ENCODE assay signal across 7 mouse cellular contexts in genomic region chr11:101009046-101009887, GRCm38 (mm10). TPM values are rescaled to one million over a fixed set of nuclear protein-coding genes. Genes with fewer than 3 reads are reported as not detected.
DNase-seq lines count a peak whose midpoint lies in the region; ATAC-seq lines count a peak whose summit lies in the region.

TSS of gene Atp6v0a1 (plus strand) at chr11:101009452.

- H3K36me3 ChIP-seq in intestine, embryonic 15.5 days, result peaks cover 8% of the 10 kb centered on the region
- H3K36me3 ChIP-seq in midbrain, embryonic 10.5 days, result peaks cover 21% of the 10 kb centered on the region

- H3K4me1 ChIP-seq in intestine, embryonic 15.5 days (replicated peaks), result peaks cover 10% of the 10 kb centered on the region; the same call in 1 of the 2 replicates
- peaks cover 20% of the 10 kb centered on the region for H3K4me1 ChIP-seq in midbrain, embryonic 10.5 days

- under 1% methylated on average over 44 of the region's 44 CpGs for WGBS in intestine, embryonic 15.5 days
- WGBS in midbrain, embryonic 10.5 days, result under 1% methylated on average over 44 of the region's 44 CpGs

- H3K4me3 ChIP-seq in intestine, embryonic 15.5 days (replicated peaks), result peak within 1 kb of the TSS; percentile 65
- H3K4me3 ChIP-seq in midbrain, embryonic 10.5 days, result peak within 1 kb of the TSS; percentile 75

- intact Hi-C loops in gastrocnemius, postnatal 36 days (cut with DNase I), result no loop called here
- intact Hi-C loops in left cerebral cortex, postnatal 25 days (cut with DNase I), result no loop called here

- H3K4me2 ChIP-seq in intestine, embryonic 15.5 days (replicated peaks), result peak within 1 kb of the TSS; percentile 77

- H3K27ac ChIP-seq in intestine, embryonic 15.5 days, result peak within 1 kb of the TSS; percentile 71
- peak within 1 kb of the TSS; percentile 85 for H3K27ac ChIP-seq in midbrain, embryonic 10.5 days (replicated peaks)

- DNase-seq in adrenal gland, adult 2 months, result peak; percentile 98
- peak; percentile 93 for DNase-seq in embryo, embryonic 11.5 days (ENCODE audit: low read depth, low spot score)
- peak; percentile 96 to 97 for DNase-seq in gastrocnemius, postnatal 36 days
- DNase-seq in left cerebral cortex, postnatal 25 days (ENCODE audit: low spot score in 2 of 2), result peak; percentile 96 to 99
- peak; percentile 96 for DNase-seq in midbrain, embryonic 10.5 days (ENCODE audit: low spot score)
- peak; percentile 94 for DNase-seq in right cerebral cortex, postnatal 4 days

- peak within 1 kb of the TSS; percentile 79 for H3K9ac ChIP-seq in intestine, embryonic 15.5 days

- H3K9me3 ChIP-seq in intestine, embryonic 15.5 days, result no peaks in the 10 kb centered on the region
- H3K9me3 ChIP-seq in midbrain, embryonic 10.5 days (replicated peaks), result no peaks in the 10 kb centered on the region

- peak; percentile 99 for ATAC-seq in intestine, embryonic 15.5 days

- H3K27me3 ChIP-seq in intestine, embryonic 15.5 days (replicated peaks), result no peaks in the 10 kb centered on the region
- H3K27me3 ChIP-seq in midbrain, embryonic 10.5 days (ENCODE audit: low read depth, poor library complexity, severe bottlenecking), result no peaks in the 10 kb centered on the region

RNA-seq across cellular contexts. Expression of gene Atp6v0a1, which starts in this region (rescaled TPM):
- 100 to 1,000 TPM; 116 to 159 TPM for total RNA-seq in adrenal gland, adult 2 months (2021)
- 77.9 and 98.0 TPM in 2 replicates for polyA plus RNA-seq in adrenal gland, adult 2 months (2012; rRNA removed)
- total RNA-seq in gastrocnemius, postnatal 36 days (2021), result 10 to 100 TPM; 55.7 to 57.7 TPM
- 35.4 and 36.2 TPM in 2 replicates for polyA plus RNA-seq in intestine, embryonic 15.5 days (2015; fragmentation: Nextera tagmentation; extraction: Ambion mirVana)
- total RNA-seq in left cerebral cortex, postnatal 25 days (2021), result 100 to 1,000 TPM; 465 to 475 TPM
- polyA plus RNA-seq in midbrain, embryonic 10.5 days (2016; fragmentation: Nextera tagmentation; extraction: Ambion mirVana), result 33.9 and 43.9 TPM in 2 replicates

Comparison
In these comparisons a context has a peak if more than half of its experiments do, and no peak if none do; other contexts are left out.
1. Peak in every context shown above with its lines: DNase-seq, ATAC-seq, H3K4me3 ChIP-seq and H3K27ac ChIP-seq.